ENCODE assay signal across 19 mouse cellular contexts in the genomic region with DNA sequence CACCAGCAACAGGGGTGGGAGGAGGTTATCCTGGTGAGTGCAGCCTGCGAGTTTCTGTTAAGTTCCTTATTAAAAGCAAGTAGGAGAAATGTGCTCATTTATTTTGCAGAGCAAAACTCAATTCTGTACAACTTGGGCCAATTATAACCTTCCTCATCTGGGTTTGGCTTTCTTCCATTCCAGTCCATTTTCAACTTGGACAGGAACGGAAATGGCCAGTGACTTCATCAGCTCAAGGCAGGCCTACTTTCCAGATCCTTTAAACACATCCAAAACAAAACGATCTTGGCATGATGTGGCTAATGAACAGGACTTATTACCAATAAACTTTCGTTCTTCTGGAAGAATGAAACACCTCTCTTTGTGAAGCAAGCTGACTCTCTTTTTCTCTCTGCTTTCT.
DNase-seq lines count a peak whose midpoint lies in the region; ATAC-seq lines count a peak whose summit lies in the region.
"Had no signal": no experiment of that assay in that cellular context is flagged by ENCODE, and none has a peak within 500 bp of the region (broad histone marks: within the 10 kb centered on the region; RNA-seq: fewer than 3 reads in every experiment).

No protein-coding gene starts in this region.

- intact Hi-C loops in heart, postnatal 14 days (cut with DNase I): no loop called here

- H3K9ac ChIP-seq in limb, embryonic 15.5 days: no peak overlapping the region
- H3K9ac ChIP-seq: forebrain, embryonic 13.5 days; forebrain, postnatal 0 days; heart, embryonic 12.5 days; hindbrain, embryonic 13.5 days had no signal

- H3K4me1 ChIP-seq in limb, embryonic 15.5 days: 0 out of 2 replicates have a peak, but pooled peaks cover 2% of the 10 kb centered on the region
- H3K4me1 ChIP-seq: forebrain, embryonic 13.5 days; heart, embryonic 12.5 days; hindbrain, embryonic 13.5 days had no signal

- H3K36me3 ChIP-seq in limb, embryonic 15.5 days: no peaks in the 10 kb centered on the region
- H3K36me3 ChIP-seq: embryonic facial prominence, embryonic 10.5 days; heart, embryonic 12.5 days; hindbrain, embryonic 13.5 days had no signal

- DNase-seq in heart, adult 11 months: peak; percentile 91
- no peak for DNase-seq in heart, postnatal 14 days
- DNase-seq in heart, adult 9 months (ENCODE audit: low spot score in 2 of 2): peak; percentile 50 to 51
- no peak for DNase-seq in heart, postnatal 4 days
- DNase-seq in Muller cell, postnatal 12 days (ENCODE audit: inconsistent ontology term): peak; percentile 19
- DNase-seq in thymus, postnatal 0 days (ENCODE audit: low spot score): no peak
- DNase-seq: adrenal gland, adult 8-10 months; adrenal gland, postnatal 36 days; cerebellum, adult 2 months; cerebellum, postnatal 10 days; forebrain, postnatal 0 days; gastrocnemius, postnatal 10 days; kidney, adult 11 months had no signal

- ATAC-seq in limb, embryonic 15.5 days (ENCODE audit: insufficient number of reproducible peaks, low FRiP score, low TSS enrichment, low read depth): no peak
- ATAC-seq: forebrain, embryonic 13.5 days; forebrain, postnatal 0 days; hindbrain, postnatal 0 days had no signal

- WGBS in limb, embryonic 15.5 days: 44% methylated on average over 4 of the region's 4 CpGs

- no peak overlapping the region for H3K4me3 ChIP-seq in limb, embryonic 15.5 days
- H3K4me3 ChIP-seq: embryonic facial prominence, embryonic 10.5 days; forebrain, embryonic 13.5 days; heart, embryonic 12.5 days; hindbrain, embryonic 13.5 days had no signal

- no peaks in the 10 kb centered on the region for H3K27me3 ChIP-seq in limb, embryonic 15.5 days
- H3K27me3 ChIP-seq: forebrain, embryonic 13.5 days; heart, embryonic 12.5 days; hindbrain, embryonic 13.5 days had no signal

- H3K4me2 ChIP-seq in limb, embryonic 15.5 days: no peak overlapping the region
- H3K4me2 ChIP-seq: forebrain, embryonic 13.5 days; heart, embryonic 12.5 days; hindbrain, embryonic 13.5 days had no signal

- no peaks in the 10 kb centered on the region for H3K9me3 ChIP-seq in limb, embryonic 15.5 days
- H3K9me3 ChIP-seq: embryonic facial prominence, embryonic 10.5 days; forebrain, embryonic 13.5 days; heart, embryonic 12.5 days; hindbrain, embryonic 13.5 days had no signal

- H3K27ac ChIP-seq in limb, embryonic 15.5 days: peak overlapping the region; percentile 48
- H3K27ac ChIP-seq: embryonic facial prominence, embryonic 10.5 days; forebrain, embryonic 13.5 days; hindbrain, embryonic 13.5 days; hindbrain, postnatal 0 days had no signal

Comparison
In these comparisons a context has a peak if more than half of its experiments do, and no peak if none do; other contexts are left out.
1. DNase-seq: peak in heart, adult 11 months (single experiment), heart, adult 9 months (2 of 2) and Muller cell, postnatal 12 days (single experiment); none in heart, postnatal 14 days (0 of 2), heart, postnatal 4 days (single experiment) and thymus, postnatal 0 days (single experiment).